Mouse (Mus musculus): ENCODE data around the gene Nxph3.

The Nxph3 gene

DNA sequence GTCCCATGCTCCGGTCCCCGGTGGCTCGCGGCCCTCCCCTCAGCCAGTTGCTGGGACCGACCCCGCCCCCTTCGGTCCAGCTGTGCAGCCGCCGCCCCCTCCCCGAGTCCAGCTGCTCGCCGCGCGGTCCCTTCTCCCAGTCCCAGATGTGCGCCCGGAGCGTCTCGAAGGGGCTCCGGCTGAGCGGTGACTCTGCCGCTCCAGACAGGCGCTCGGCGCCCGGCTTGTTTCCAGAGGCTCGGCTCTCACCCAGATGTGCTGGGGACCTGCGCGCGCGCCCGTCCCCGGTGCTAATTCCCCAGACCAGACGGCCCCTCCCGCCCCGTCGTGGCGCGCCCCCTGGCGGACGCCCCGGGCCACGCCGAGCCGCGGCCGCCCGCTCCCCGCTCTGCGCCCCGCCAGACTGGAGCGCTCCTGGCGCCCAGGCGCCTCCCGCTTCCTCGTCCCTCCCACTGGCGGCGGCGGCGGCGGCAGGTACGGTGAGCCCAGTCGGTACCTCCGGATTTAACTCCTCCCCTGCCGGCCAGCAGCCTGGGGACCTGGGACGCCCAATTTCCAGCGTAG, at the start of gene Nxph3:
Nxph3 (minus strand) TSS at position 273 of the 564 bp plus-strand sequence.
- DNase-seq, result peak; percentile 72

DNA sequence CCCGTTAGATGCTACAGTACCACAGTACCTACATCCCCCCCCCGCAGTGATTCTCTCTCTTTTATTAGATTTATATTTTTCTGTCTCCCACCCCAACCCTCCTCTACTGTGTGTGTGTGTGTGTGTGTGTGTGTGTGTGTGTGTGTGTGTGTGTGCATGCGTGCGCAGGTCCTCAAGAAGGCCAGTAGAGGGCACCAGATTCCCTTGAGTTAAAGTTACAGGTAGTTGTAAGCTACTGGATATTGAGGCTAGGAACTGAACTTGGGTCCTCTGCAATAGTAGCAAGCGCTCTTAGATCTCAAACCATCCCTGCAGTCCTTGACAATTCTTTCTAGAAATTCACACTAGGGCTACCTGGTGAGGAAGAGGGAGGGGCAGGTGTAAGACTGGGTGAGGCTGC, 49.5 kb upstream of the Nxph3 start:
- DNase-seq, result no peak

DNA sequence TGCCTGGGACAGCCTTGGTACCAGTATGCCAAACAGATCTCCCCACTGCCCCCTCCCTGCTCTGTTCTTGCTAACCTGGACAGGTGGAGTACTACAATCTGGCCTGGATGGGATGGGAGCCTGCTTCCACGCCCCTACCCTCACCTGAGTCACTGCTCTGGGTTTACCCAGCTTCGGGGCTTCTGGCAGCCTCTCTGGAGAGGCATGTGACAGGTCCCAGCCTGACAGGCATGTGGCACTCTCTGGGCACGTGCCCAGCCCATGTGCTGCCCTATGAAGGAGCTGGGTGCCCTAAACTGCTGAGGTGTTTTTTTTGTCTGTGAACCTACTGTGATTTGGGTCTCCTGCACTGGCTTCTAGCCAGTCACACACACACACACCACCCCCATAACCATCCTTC, 46.4 kb upstream of the Nxph3 start:
- DNase-seq, result no peak

DNA sequence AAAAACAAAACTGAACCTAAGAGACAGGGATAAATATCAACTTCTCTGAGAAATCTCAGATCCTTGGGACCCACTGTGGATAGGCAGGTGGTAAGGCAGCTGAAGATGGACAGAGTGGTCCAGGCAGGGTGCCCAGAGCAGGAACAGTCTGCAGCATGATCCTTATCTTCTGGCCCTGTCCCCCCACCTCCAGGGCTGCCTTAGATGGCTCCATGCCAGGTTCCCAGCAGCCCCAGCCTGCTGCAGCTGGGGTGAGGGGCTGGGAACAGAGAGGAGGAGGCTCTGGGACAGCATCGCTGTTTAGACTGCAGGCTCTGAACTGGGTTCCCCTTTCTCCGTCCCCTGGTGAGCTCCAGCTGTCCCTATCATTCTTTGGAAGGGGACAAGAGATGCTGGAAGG, 45.4 kb upstream of the Nxph3 start:
- DNase-seq, result no peak

GRCm38 (mm10) chr11:95557719-95558118, 43.3 kb upstream of the Nxph3 start:
- peak; percentile 31 for DNase-seq

- DNase-seq, result no peak
Observed at GRCm38 (mm10) chr11:95557032-95557431, 42.7 kb upstream of the Nxph3 start.

DNA sequence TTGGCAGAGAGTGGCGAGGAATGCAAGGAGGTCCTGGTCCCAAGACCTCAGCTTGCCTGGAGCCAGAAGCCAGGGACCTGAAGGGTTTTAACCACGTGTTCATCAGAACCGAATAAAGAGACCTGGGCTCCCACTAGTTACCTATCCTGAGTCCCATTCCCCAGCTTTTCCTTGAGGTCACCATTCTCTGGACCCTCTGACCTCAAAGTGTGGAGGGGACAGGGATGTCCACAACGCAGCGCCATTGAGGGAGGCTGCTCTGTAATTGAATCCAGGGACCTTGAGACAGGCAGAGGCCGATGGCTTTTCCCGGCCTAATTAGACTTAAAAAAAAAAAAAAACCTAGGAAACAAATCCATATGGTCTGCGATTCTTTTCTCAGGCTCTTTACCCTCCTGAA, 40.9 kb upstream of the Nxph3 start:
- no peak for DNase-seq

DNA sequence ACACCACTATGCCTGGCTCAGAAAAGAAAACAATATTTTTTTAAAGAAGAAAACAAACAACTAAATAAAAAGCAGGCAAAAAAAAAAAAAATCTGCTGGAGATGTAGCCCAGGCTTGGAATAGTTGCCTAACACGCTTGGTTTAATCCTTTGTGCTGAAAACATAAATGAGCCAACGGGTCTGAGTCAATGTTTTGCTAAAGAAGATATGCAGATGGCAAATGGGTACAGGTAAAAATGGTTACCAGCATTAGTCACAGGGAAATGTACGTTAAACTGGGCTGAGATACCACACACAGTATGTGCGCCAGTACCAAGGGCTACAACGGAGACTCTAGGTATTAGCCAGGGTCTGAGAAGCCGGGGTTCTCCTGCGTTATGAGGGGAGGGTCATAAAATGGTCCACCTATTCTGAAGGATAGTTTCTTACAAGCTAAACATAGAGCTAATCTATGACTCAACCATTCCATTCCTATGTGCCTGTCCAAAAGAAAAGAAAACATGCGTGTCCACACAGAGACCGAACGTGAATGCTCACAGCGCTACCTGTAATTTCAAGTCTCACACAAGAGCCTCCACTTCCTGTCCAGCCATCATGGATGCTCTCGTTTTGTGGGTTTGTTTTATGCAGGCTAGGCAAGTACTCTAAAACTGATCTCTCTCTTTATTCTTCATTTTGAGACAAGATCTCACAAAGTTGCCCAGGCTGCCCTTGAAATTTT, 36.1 kb upstream of the Nxph3 start:
- no peak for DNase-seq

GRCm38 (mm10) chr11:95546021-95546782, 31.8 kb upstream of the Nxph3 start:
- no peak for DNase-seq

GRCm38 (mm10) chr11:95544546-95545327, 30.4 kb upstream of the Nxph3 start:
- no peak for DNase-seq

GRCm38 (mm10) chr11:95540637-95541385, 26.4 kb upstream of the Nxph3 start:
- DNase-seq, result peak; percentile 54

DNA sequence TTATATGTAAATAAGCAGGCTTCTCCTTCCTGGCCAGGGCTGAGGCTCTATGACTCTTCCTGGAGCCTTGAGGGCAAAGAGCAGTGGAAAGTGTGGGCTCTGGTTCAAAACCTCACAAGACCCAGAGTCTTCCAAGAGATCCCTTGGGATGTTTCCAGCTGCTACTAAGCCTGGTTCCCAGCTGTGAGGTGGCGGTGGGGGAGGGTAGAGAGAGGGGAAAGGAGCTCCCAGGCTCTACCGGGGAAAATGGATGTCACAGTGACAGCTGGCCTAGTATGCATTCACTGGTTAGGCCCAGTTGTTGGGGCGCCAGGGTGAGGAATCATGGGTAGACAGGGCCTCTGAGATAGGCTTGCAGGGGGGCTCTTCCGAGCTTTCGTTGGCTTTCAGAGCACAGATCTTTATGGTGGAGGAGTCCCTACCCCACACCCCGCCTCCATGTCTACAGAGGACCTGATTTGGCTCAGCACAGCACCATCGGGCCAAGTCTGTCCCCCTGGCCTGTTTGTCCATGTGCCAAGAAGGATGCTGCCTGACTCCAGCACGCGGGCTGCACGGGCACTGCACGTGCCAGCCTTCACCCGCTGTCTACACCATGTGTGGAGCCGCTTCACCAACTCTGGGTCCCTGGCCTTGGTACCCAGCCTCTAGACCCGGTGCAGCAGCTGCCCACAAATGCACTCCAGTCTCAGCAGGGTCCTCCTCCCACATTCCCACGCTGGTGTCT, 24.2 kb upstream of the Nxph3 start:
- peak; percentile 70 for DNase-seq

- DNase-seq, result peak; percentile 93
Observed at GRCm38 (mm10) chr11:95533484-95534160, 19.3 kb upstream of the Nxph3 start.

DNA sequence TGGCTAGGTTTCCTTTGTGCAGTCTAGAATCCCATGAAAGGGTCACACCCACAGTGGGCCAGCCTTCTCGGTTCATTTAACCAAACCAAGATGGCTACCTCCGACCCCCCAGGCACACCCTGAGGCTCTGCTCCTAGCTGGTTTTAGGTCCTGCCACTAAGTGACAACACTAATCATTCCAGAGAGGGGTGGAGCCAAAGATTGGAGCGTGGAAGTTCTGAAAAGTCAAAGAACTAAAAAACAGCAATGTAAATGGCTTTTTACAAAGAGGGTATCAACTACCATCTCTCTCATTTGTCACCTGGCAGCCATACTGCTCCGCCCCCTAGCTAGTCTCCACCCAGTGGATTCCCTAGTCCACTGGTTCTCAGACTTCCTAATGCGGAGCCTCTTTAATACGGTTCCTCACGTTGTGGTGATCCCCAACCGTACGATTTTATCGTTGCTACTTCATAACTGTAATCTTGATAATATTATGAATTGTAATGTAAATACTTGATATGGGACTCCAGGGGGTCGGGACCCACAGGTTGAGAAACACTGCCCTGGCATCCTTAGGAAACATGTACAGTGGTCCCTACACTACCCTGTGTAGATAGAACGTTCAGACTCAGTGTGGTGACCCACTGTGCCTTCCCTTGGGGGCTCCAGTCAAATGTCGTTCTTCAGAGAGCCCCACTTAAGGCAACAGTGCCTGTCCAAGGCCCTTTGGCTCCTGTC, 18.1 kb upstream of the Nxph3 start:
- DNase-seq, result no peak

DNA sequence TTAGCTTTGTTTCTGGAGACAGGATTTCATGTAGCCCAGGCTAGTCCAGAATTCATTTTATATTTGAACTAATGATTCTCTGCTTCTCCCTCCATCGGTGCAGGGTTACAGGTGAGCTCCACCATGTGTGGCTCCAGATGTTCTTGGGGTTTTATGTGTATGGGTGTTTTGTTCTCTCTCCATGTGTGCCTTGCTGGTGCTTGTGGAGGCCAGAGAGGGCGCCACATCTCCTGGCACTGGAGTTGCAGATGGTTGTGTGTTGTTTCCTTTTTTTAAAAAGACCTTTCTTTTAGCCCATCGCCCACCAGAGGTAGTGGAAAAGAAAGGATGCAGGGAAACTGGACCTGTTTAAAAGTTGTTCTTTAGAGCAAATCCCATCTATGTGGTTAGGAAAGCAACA, 13.9 kb upstream of the Nxph3 start:
- DNase-seq, result no peak

GRCm38 (mm10) chr11:95527307-95527706, 12.9 kb upstream of the Nxph3 start:
- DNase-seq, result no peak

DNA sequence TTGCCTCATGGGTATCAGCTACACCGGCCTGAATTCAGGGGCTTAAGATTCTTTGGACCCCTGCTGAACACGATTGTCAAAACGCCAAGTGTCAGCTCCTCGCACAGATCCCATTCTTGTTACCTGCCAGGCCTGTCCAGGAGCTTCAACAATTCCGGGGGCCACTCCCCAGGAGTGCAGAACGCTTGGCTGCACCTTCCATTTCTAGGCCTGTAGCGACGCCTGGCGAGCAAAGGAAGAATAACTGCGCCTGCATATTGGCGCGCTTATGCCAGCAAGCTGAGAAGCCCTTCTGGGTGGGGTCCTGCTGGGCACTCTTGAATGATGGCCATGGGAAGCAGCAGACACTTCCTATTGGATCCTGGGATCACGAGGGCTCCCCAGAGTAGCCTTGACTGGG, 7.2 kb upstream of the Nxph3 start:
- DNase-seq, result peak; percentile 86

DNA sequence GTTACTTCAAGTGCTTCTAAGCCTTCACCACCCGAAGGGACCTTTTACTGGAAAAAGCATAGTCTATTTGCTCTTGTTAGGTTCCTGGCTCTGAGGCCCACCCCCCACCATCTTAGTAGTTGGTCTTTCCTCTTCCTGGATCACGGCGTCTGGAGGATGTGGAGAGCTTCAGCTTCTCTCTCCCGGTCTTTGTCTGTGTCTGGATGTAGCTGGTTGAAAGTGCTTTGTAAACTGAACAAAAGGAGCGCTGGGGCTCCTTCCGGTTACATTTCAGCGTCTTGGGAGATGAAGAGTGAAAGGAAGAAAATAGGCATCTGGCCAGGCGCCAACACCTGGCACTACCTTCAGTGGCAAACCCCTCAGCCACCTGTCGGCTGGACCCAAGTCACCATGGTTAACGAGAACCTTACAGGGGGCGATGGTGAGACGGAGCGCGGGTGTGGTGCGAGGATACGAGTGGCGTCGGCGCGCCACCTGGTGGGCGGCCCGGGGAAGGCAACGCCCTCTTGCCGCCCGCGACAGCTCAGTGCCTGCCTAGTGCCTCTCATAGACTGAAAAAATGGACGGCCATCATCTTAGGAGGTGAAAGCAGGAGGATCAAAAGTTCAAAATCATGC, 6.2 kb upstream of the Nxph3 start:
- DNase-seq, result peak; percentile 92

- no peak for DNase-seq
Observed at GRCm38 (mm10) chr11:95519996-95520395, 5.6 kb upstream of the Nxph3 start.

GRCm38 (mm10) chr11:95519299-95519698, 4.9 kb upstream of the Nxph3 start:
- no peak for DNase-seq
